Mouse (Mus musculus) embryonic facial prominence, embryonic 15.5 days (tissue): ENCODE measurements at regions not wholly inside any gene's neighbourhood (a gene's known extent, or its start where the extent isn't known, plus 50 kb on each side); places are given as distances from the start of the nearest gene placed in this dataset.

Source experiments
- ATAC-seq: fragments of 200-750 bp; cut with Nextera tagmentation; 2 replicates; pipeline ENCODE4 v1.8.0; 2017; ENCODE audit warnings: low read depth, moderate TSS enrichment; ENCODE audit not compliant: insufficient number of reproducible peaks, low FRiP score, low TSS enrichment
- H3K27ac ChIP-seq: fragments of 300-500 bp; sonication (generic); replicated peaks from 2 replicates; pipeline ENCODE4 v1.5.1; 2015; ENCODE audit warnings: mild to moderate bottlenecking, inconsistent platforms
- H3K27me3 ChIP-seq: fragments of 300-500 bp; sonication (generic); 2 replicates; pipeline ENCODE4 v1.6.1; 2015; ENCODE audit warnings: inconsistent platforms
- H3K36me3 ChIP-seq: fragments of 300-500 bp; sonication (generic); 2 replicates; pipeline ENCODE4 v1.6.1; 2015; ENCODE audit warnings: mild to moderate bottlenecking, inconsistent platforms
- H3K4me1 ChIP-seq: fragments of 300-500 bp; sonication (generic); 2 replicates; pipeline ENCODE4 v1.6.1; 2015; ENCODE audit warnings: inconsistent platforms
- H3K4me2 ChIP-seq: fragments of 300-500 bp; sonication (generic); replicated peaks from 2 replicates; pipeline ENCODE4 v1.6.1; 2015; ENCODE audit warnings: mild to moderate bottlenecking, inconsistent platforms
- H3K4me3 ChIP-seq: fragments of 300-500 bp; sonication (generic); replicated peaks from 2 replicates; pipeline ENCODE4 v1.5.1; 2015; ENCODE audit warnings: mild to moderate bottlenecking, inconsistent platforms
- H3K9ac ChIP-seq: fragments of 300-500 bp; sonication (generic); 2 replicates; pipeline ENCODE4 v1.6.1; 2015; ENCODE audit warnings: inconsistent platforms
- H3K9me3 ChIP-seq: fragments of 300-500 bp; sonication (generic); replicated peaks from 2 replicates; pipeline ENCODE4 v1.6.1; 2016; ENCODE audit warnings: inconsistent platforms
- WGBS: fragments of 180-500 bp; shearing (Covaris S2); methylation state at CpG from one replicate; pipeline ENCODE4 v1.1.7; 2015; 5-methylcytosine and 5-hydroxymethylcytosine counted together

- no peaks in the 10 kb centered on the region for H3K27me3 ChIP-seq
- H3K27ac ChIP-seq: 0 out of 2 replicates have a peak overlapping the region, but pooled peaks have one; percentile 7
- H3K9ac ChIP-seq: no peak overlapping the region
- H3K4me1 ChIP-seq: peaks cover 12% of the 10 kb centered on the region
- no peak overlapping the region for H3K4me2 ChIP-seq
- no peak for ATAC-seq
- H3K9me3 ChIP-seq: no peaks in the 10 kb centered on the region
- no peaks in the 10 kb centered on the region for H3K36me3 ChIP-seq
- no peak overlapping the region for H3K4me3 ChIP-seq
- 54% methylated on average over 15 of the region's 15 CpGs for WGBS
Observed at GRCm38 (mm10) chr13:111943392-111944088, 134.7 kb upstream of the Map3k1 start.

DNA sequence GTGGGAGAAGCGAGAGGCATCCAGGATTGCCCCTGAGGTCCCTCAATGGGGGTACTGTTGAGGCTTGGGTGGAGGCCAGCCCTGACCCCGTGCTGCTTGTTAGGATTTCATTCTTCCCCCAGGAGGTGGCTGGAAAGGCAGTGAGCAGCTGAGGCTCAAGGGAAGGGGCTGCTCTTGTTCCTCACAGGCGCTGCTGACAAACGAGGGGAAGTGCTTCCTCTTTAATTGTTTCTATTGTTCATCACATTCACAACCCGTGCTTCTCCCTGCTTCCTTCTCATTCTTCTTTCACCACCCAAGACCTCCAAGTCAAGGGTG is 135.3 kb upstream of the Map3k1 start:
- Histone ChIP-seq H3K4me3 (no peak overlapping the region), H3K4me1 (peaks cover 12% of the 10 kb centered on the region), H3K36me3 (no peaks in the 10 kb centered on the region), H3K4me2 (no peak overlapping the region), H3K9me3 (no peaks in the 10 kb centered on the region), H3K27ac (no peak overlapping the region), H3K27me3 (no peaks in the 10 kb centered on the region), H3K9ac (no peak overlapping the region)
- WGBS: 8% methylated on average over 5 of the region's 5 CpGs
- peak; percentile 34; the same call in 1 of the 2 replicates for ATAC-seq

DNA sequence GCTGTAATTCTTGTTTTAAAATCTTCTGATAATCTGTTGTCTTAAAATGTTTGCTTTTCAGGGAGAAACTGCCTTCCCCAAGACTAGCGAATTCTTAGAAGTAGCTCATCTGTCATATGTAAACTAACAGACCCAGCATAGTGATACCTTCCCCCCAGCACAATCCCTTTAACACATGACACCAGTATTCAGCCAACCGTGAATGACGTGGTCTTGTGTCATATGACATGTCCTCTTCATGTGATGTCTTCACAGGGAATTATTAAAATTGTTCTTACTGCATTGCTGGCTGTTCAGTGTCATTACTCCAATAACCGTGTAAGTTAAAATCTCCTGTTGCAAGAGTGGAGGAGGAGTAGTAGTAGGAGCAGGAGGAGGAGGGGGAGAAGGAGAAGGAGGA is 137.5 kb upstream of the Map3k1 start:
- H3K27ac ChIP-seq: no peak overlapping the region
- H3K27me3 ChIP-seq: no peaks in the 10 kb centered on the region
- peaks cover 12% of the 10 kb centered on the region for H3K4me1 ChIP-seq
- H3K9me3 ChIP-seq: no peaks in the 10 kb centered on the region
- no peaks in the 10 kb centered on the region for H3K36me3 ChIP-seq
- WGBS: 74% methylated on average over 4 of the region's 4 CpGs
- no peak overlapping the region for H3K9ac ChIP-seq
- H3K4me2 ChIP-seq: no peak overlapping the region
- H3K4me3 ChIP-seq: no peak overlapping the region
- no peak for ATAC-seq

GRCm38 (mm10) chr13:111946811-111947210 is 138.0 kb upstream of the Map3k1 start:
- H3K27ac ChIP-seq: no peak overlapping the region
- H3K36me3 ChIP-seq: no peaks in the 10 kb centered on the region
- H3K4me3 ChIP-seq: no peak overlapping the region
- H3K27me3 ChIP-seq: no peaks in the 10 kb centered on the region
- no peaks in the 10 kb centered on the region for H3K9me3 ChIP-seq
- H3K4me2 ChIP-seq: no peak overlapping the region
- no peak for ATAC-seq
- 94% methylated on average over 8 of the region's 8 CpGs for WGBS
- no peak overlapping the region for H3K9ac ChIP-seq
- H3K4me1 ChIP-seq: peaks cover 12% of the 10 kb centered on the region

DNA sequence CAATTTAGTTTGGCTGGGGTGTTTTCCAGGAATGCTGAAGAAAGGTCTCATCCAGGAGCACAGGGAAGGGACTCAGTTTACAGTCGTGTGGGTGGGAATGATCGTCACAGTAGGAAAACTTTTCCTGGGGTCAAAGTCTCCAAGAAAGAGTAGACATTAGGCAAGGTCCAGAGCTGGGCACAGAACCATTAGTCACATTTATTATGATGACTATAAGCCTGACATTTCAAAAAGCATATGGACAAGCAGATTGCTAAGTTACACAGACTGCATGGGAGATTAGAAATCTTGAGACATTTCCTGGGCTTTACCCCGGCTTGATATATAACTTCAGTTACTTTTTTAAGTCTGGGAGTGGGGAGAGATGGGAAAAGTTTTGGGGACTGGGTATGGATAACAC is 139.6 kb upstream of the Map3k1 start:
- Histone ChIP-seq H3K9me3 (no peaks in the 10 kb centered on the region), H3K4me2 (no peak overlapping the region), H3K27ac (no peak overlapping the region), H3K27me3 (no peaks in the 10 kb centered on the region), H3K36me3 (no peaks in the 10 kb centered on the region), H3K9ac (no peak overlapping the region), H3K4me1 (peaks cover 11% of the 10 kb centered on the region), H3K4me3 (no peak overlapping the region)
- ATAC-seq: no peak
- WGBS: 86% methylated on average over 3 of the region's 3 CpGs

GRCm38 (mm10) chr13:111950042-111950441 is 141.2 kb upstream of the Map3k1 start:
- 90% methylated on average over 1 of the region's 1 CpGs for WGBS

GRCm38 (mm10) chr13:111953860-111954519 is 145.2 kb upstream of the Map3k1 start:
- Histone ChIP-seq H3K9me3 (no peaks in the 10 kb centered on the region), H3K9ac (no peak overlapping the region), H3K36me3 (no peaks in the 10 kb centered on the region), H3K4me2 (no peak overlapping the region), H3K27me3 (no peaks in the 10 kb centered on the region), H3K27ac (0 out of 2 replicates have a peak overlapping the region, but pooled peaks have one; percentile 17), H3K4me1 (peaks cover 12% of the 10 kb centered on the region), H3K4me3 (no peak overlapping the region)
- 37% methylated on average over 8 of the region's 8 CpGs for WGBS
- no peak for ATAC-seq

More at GRCm38 (mm10) chr13:111950042-111950441, 141.2 kb upstream of the Map3k1 start:
- Histone ChIP-seq H3K4me1 (peaks cover 12% of the 10 kb centered on the region), H3K9ac (no peak overlapping the region), H3K4me2 (no peak overlapping the region), H3K36me3 (no peaks in the 10 kb centered on the region), H3K27me3 (no peaks in the 10 kb centered on the region), H3K9me3 (no peaks in the 10 kb centered on the region), H3K4me3 (no peak overlapping the region), H3K27ac (no peak overlapping the region)
- ATAC-seq: no peak

DNA sequence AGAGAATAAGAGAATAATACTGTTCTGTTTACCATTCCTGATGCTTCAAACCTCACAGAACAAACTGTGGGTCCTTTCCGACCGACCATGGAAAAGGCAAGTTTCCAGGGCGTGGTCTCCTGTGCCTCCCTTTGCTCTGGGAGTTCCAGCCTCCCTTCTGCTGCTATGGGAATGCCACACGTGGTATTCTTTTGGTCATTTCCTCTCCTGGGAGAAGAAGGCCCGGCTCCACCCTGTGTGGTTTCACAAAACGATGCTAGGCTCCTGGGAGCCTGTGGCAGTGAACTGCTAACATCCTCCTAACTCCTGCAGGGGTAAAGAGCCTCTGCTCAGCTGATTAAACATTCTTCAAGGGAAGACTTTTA is 145.7 kb upstream of the Map3k1 start:
- 11% methylated on average over 6 of the region's 6 CpGs for WGBS
- no peak for ATAC-seq
- H3K9me3 ChIP-seq: no peaks in the 10 kb centered on the region
- no peaks in the 10 kb centered on the region for H3K36me3 ChIP-seq
- H3K4me3 ChIP-seq: no peak overlapping the region
- peaks cover 12% of the 10 kb centered on the region for H3K4me1 ChIP-seq
- 0 out of 2 replicates have a peak overlapping the region, but pooled peaks have one; percentile 17 for H3K27ac ChIP-seq
- no peak overlapping the region for H3K9ac ChIP-seq
- H3K4me2 ChIP-seq: no peak overlapping the region
- no peaks in the 10 kb centered on the region for H3K27me3 ChIP-seq

- no peaks in the 10 kb centered on the region for H3K27me3 ChIP-seq
- no peak for ATAC-seq
- no peaks in the 10 kb centered on the region for H3K9me3 ChIP-seq
- H3K4me2 ChIP-seq: no peak overlapping the region
- no peak overlapping the region for H3K4me3 ChIP-seq
- no peak overlapping the region for H3K9ac ChIP-seq
- H3K36me3 ChIP-seq: no peaks in the 10 kb centered on the region
- WGBS: 66% methylated on average over 3 of the region's 3 CpGs
- peaks cover 12% of the 10 kb centered on the region for H3K4me1 ChIP-seq
- no peak overlapping the region for H3K27ac ChIP-seq
Observed at GRCm38 (mm10) chr13:111957118-111957517, 148.3 kb upstream of the Map3k1 start.

DNA sequence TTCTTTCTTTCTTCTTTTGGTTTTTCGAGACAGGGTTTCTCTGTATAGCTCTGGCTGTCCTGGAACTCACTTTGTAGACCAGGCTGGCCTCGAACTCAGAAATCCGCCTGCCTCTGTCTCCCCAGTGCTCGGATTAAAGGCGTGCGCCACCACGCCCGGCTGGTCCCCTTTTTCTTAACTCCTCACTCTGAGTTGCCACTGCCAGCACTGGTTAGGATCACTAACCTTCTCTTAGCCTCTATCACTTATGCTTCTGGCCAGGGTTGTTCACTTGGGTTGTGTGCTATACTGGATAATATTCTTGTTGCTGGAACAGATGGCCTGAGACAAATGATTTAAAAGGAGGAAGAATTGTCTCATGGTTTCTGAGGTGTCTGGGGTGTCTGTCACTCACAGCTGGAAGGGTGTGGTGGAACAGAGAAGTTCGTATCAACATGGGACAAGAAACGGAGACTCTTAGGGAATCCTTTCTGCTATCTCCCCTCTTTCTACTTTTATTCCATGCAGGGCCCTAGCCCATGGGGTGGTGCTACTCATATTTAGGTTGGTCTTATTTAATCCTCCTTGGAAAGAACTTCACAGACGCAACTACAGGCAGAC is 149.0 kb upstream of the Map3k1 start:
- H3K4me1 ChIP-seq: peaks cover 12% of the 10 kb centered on the region
- no peak overlapping the region for H3K4me3 ChIP-seq
- H3K4me2 ChIP-seq: no peak overlapping the region
- WGBS: 91% methylated on average over 11 of the region's 11 CpGs
- H3K27ac ChIP-seq: no peak overlapping the region
- no peaks in the 10 kb centered on the region for H3K36me3 ChIP-seq
- H3K9me3 ChIP-seq: no peaks in the 10 kb centered on the region
- ATAC-seq: no peak
- no peaks in the 10 kb centered on the region for H3K27me3 ChIP-seq
- H3K9ac ChIP-seq: no peak overlapping the region

DNA sequence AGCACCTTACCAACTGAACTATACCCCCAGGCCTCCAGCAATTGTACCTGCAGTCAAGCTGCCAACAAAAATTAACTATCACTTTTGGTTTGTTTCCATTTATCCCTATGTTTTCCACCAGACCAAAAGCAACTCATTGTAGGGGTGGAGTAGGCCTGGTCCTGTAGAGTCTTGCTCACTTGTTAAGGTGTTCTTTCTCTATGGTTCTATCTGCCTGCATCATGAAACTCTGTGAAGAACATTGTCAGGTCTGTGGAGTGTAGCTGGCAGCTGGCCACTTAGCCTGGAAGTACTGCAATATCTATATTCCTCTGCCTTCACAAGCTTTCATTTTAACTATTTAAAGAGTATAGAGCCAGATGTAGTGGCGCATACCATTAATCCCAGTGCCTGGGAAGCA is 149.6 kb upstream of the Map3k1 start:
- 84% methylated on average over 1 of the region's 1 CpGs for WGBS
- H3K36me3 ChIP-seq: no peaks in the 10 kb centered on the region
- no peak overlapping the region for H3K27ac ChIP-seq
- no peak overlapping the region for H3K4me3 ChIP-seq
- H3K27me3 ChIP-seq: no peaks in the 10 kb centered on the region
- no peaks in the 10 kb centered on the region for H3K9me3 ChIP-seq
- no peak for ATAC-seq
- H3K9ac ChIP-seq: no peak overlapping the region
- H3K4me2 ChIP-seq: no peak overlapping the region
- H3K4me1 ChIP-seq: peaks cover 12% of the 10 kb centered on the region
